Mouse (Mus musculus): Measurements from ENCODE around the gene 1500009C09Rik.

The 1500009C09Rik gene

GRCm38 (mm10) chr15:82247131-82247776 is 4.9 kb upstream of the 1500009C09Rik start:
- DNase-seq (ENCODE audit: low spot score in 2 of 2) = no peak

- DNase-seq (ENCODE audit: low spot score in 2 of 2) = no peak
Observed at GRCm38 (mm10) chr15:82251579-82251978, 618 bp upstream of the 1500009C09Rik start.

DNA sequence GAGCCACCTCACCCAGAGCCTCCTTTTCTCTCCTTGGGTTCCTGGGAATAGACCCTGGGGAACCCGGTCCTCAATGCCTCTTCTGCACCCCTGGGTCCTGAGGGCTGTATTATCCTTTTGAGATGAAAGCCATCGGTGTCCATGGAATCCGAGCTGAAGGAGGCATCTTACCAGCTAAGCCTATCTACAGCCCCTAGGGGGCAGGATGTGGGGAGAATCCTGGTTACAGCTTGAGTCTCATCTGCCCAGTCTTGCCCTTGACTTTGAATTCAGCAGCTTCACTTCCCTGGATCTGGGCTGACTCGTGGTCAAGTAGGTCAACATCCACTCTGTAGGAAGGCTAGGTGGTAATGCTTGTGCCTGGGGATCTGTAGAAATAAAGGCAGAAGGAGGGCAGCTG is 3.1 kb downstream of the 1500009C09Rik start:
- no peak for DNase-seq (ENCODE audit: low spot score in 2 of 2)

DNA sequence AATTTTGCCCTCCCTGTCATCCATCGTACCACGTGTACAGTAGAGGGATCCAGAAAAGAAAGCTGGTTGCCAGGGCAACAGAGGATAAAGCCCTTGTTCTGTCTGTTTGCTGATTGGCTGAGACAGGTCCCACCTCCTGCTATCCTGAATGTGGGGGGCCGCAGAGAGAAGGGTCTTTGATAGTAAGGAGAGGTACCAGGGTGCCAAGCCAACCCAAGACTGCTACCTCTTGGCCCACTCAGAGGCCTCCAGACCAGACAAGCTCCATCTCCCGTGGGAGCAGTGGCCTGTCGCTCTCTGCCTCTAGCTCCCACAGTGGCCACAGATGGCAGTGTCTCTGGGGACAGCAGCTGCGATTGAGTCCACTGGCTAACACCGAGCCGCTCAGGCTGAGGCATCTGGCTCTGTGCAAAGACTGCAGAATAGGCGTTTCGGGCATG is 3.8 kb downstream of the 1500009C09Rik start:
- no peak for DNase-seq (ENCODE audit: low spot score in 2 of 2)

DNA sequence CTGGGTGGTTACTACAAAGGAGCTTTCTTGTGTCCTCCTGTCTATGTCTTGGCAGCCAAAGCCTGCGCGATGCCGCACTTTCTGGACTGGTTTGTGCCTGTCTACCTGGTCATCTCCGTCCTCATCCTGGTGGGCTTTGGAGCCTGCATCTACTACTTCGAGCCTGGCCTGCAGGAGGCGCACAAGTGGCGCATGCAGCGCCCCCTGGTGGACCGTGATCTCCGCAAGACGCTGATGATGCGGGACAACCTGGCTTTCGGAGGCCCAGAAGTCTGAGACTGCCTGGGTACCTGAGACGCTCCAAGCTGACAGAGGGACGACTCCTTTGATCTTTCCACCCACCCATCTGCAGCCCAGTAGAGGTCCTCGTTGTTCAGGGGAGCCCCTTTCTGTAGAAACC is 7.3 kb downstream of the 1500009C09Rik start:
- peak; percentile 78 to 93 for DNase-seq (ENCODE audit: low spot score in 2 of 2)

GRCm38 (mm10) chr15:82266356-82266755 is 14.2 kb downstream of the 1500009C09Rik start:
- DNase-seq (ENCODE audit: low spot score in 2 of 2) = peak; percentile 61 to 88

GRCm38 (mm10) chr15:82268185-82268584 is 16.0 kb downstream of the 1500009C09Rik start:
- DNase-seq (ENCODE audit: low spot score in 2 of 2) = no peak

GRCm38 (mm10) chr15:82268783-82269182 is 16.6 kb downstream of the 1500009C09Rik start:
- DNase-seq (ENCODE audit: low spot score in 2 of 2) = no peak

- DNase-seq (ENCODE audit: low spot score in 2 of 2) = peak; percentile 56 to 87
Observed at GRCm38 (mm10) chr15:82271201-82271600, 19.0 kb downstream of the 1500009C09Rik start.

DNA sequence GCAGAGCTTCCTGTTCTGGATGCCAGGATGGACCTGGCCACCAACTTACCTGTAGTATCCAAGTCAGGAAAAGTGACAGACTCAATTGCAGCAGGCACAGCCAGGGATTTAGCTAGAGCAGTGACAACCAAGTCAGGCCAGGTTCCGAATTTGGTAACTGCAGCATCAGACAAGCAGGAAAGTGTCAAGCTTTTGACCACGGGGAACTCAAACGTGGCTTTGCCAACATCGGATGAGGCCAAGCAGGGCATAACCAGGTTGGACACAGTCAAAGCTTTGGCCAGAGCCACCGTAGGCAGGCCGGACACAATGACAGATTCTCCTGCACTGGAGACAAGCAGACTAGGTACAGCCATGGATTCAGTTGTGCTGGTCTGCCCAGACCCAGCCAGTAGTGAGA is 20.1 kb downstream of the 1500009C09Rik start:
- no peak for DNase-seq (ENCODE audit: low spot score in 2 of 2)

- no peak for DNase-seq (ENCODE audit: low spot score in 2 of 2)
Observed at GRCm38 (mm10) chr15:82274593-82274926, 22.4 kb downstream of the 1500009C09Rik start, which contains the start of gene Sept3. Gene Sept3, plus strand, starts transcription at chr15:82274893.

DNA sequence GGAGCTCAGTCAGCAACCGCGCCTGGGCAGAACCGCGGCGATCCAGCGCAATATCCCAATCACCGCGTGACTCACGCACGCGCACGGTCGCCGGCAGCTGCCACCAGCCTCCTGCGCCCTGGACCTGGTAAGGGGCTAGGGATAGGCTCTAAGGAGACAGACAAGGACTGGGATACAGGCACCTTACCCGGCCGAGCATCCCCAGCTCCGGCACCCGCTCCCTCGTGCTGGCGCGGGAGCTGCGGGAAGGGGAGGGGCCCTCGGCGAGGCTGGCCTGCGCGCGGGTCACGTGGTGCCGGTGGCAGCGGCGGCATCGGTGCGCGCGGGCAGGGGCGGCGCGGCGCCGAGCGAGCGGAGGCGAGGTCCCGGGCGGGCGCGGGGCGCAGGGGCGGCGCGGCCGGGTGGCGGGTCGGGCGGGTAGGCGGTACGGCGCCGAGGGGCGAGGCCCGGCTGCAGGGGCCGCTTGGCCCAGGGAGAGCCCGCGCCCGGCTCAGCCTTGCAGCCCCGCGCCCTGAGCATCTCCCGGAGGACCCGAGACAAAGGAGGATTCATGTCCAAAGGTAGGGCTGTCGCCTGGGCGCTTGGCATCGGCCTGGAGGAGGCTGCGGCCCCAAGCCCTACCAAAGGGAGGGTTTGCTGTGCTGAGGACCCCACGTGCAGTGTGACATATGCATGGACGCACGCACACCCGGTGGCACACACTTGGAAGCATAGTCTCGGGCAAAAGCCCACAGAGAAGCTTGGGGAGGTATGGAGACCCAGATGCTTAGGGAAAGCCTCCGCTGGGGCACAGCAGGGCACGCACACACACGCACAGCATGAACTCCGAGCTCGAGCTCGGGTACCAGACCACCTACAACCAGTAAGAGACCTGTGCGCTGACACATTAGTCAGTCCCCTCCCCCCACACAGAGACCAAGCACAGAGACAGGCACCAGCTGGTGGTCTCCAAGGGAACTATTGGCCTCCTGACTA is 23.0 kb downstream of the 1500009C09Rik start:
- no peak for DNase-seq (ENCODE audit: low spot score in 2 of 2)

- no peak for DNase-seq (ENCODE audit: low spot score in 2 of 2)
Observed at GRCm38 (mm10) chr15:82277591-82277990, 25.4 kb downstream of the 1500009C09Rik start.

DNA sequence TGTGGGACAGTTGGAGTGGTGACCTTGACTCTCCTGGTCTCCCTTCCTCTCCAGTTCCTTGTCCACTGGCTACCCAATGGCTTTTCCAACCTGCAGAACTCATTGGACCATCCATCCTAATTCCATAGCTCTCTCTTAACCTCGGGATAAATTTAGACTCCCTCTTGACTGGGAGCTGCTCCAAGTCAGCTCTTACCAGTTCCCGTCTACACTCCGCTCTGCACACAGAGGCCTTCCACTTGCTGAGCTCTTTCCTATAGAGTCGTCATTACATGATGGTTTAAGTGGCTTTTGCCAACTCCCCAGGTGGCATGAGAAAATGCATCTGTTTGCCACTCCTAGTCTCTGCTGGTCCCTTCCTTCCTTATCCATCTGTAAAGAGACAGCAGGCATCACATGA is 28.4 kb downstream of the 1500009C09Rik start:
- DNase-seq (ENCODE audit: low spot score in 2 of 2) = no peak

DNA sequence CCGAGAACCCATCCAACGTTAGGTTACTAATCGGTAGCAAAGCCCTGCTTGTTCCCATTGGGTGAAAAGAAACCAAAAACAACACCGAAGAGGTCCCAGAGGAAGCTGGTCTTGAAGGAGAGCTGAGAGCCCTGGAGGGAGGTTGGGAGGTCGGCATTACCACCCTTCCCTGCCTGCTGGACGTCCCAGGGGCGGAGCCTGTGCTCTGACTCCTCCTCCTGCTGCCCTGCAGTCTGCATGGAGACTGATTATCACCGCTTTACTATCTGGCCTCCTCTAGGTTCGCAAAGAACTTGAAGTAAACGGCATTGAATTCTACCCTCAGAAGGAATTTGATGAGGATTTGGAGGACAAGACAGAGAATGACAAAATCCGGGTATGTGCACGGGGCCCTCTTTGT is 34.0 kb downstream of the 1500009C09Rik start:
- no peak for DNase-seq (ENCODE audit: low spot score in 2 of 2)

DNA sequence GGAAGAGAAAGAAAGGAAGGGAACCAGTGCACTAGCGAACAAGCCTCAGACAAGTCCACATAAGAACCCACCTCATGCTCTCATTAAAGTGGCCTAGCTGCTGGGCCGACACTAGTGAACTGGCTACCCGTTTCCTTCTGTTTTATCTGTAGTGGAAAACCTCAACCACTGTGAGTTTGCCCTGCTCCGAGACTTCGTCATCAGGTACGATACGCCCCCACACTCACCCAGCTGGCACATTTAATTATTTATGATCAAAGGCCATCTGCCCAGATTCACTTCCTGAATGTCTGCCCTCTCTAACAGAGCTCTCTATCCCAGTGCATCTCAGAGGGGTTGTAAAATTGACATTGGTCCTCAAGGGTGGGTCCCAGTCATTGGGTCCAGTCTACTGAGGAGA is 38.1 kb downstream of the 1500009C09Rik start:
- no peak for DNase-seq (ENCODE audit: low spot score in 2 of 2)

GRCm38 (mm10) chr15:82292851-82293250 is 40.7 kb downstream of the 1500009C09Rik start:
- DNase-seq (ENCODE audit: low spot score in 2 of 2) = no peak

- DNase-seq (ENCODE audit: low spot score in 2 of 2) = no peak
Observed at GRCm38 (mm10) chr15:82293271-82293711, 41.1 kb downstream of the 1500009C09Rik start.

DNA sequence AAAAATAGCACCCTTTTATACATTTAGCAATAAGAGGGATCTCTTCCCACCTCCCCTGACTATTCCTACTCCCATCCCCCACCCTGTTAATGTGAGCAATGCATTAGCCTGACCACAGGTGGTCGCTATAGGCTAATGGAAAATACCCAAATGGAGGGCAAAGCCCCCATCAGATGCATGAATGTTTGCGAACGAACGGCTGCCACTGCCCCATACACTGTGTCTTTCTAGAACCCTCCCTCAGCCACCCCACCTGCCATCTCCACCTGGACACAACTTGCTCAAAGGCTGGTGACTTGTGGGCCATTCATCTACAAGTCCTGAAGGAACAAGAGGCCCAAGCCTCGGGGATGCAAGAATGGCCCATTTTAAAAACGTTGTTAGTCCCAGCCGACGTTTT is 41.9 kb downstream of the 1500009C09Rik start:
- DNase-seq (ENCODE audit: low spot score in 2 of 2) = no peak

GRCm38 (mm10) chr15:82298764-82299561 is 46.8 kb downstream of the 1500009C09Rik start, which contains the start of gene Wbp2nl:
Gene Wbp2nl, plus strand, starts transcription at chr15:82298954.
- peak in 1 of 2 experiments; percentile 19 for DNase-seq (ENCODE audit: low spot score in 2 of 2)

GRCm38 (mm10) chr15:82307107-82307506 is 54.9 kb downstream of the 1500009C09Rik start:
- DNase-seq (ENCODE audit: low spot score in 2 of 2) = no peak

DNA sequence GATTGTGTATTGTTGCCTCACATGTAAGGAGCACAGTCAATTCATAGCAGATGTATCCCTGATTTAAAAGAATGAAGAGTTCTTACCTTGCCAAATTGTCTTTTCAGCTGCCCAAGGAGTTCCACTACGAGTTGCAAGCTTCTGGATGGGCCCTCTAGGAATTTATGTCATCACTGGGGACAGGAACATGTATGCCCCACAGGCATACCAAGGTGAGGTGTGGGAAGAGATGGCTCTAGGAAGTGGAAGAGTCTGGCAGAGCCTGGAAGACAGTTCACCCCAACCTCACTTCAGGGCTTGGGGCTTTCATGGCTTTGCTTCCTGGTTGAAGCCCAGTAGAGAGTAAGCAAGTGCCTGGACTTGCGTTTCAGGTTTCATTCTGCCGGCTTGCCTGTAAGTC is 56.2 kb downstream of the 1500009C09Rik start:
- no peak for DNase-seq (ENCODE audit: low spot score in 2 of 2)

Data from spleen, postnatal 4 days (tissue).